ENCODE assay signal across 8 mouse cellular contexts in genomic region chr5:44799861-44800260, GRCm38 (mm10). TPM values are rescaled to one million over a fixed set of nuclear protein-coding genes. Genes with fewer than 3 reads are reported as not detected.
DNase-seq lines count a peak whose midpoint lies in the region; ATAC-seq and TF ChIP-seq lines count a peak whose summit lies in the region.

No protein-coding gene starts in this region.

- H3K9me3 ChIP-seq in hindbrain, embryonic 12.5 days (replicated peaks): no peaks in the 10 kb centered on the region
- H3K9me3 ChIP-seq in midbrain, embryonic 14.5 days (ENCODE audit: control insufficient read depth, low read length): no peaks in the 10 kb centered on the region

- peak overlapping the region; percentile 51 for H3K4me2 ChIP-seq in hindbrain, embryonic 12.5 days (replicated peaks)
- peak overlapping the region; percentile 72 for H3K4me2 ChIP-seq in midbrain, embryonic 14.5 days (ENCODE audit: low read length)

- no peaks in the 10 kb centered on the region for H3K36me3 ChIP-seq in hindbrain, embryonic 12.5 days
- H3K36me3 ChIP-seq in midbrain, embryonic 14.5 days (ENCODE audit: control insufficient read depth, insufficient read depth, low read length): no peaks in the 10 kb centered on the region

- H3K27ac ChIP-seq in gastrocnemius, adult 2 months: peak overlapping the region; percentile 58
- H3K27ac ChIP-seq in brown adipose tissue, adult 24 weeks (replicated peaks; ENCODE audit: low read depth, low read length): no peak overlapping the region
- no peak overlapping the region for H3K27ac ChIP-seq in hindbrain, embryonic 12.5 days
- H3K27ac ChIP-seq in midbrain, embryonic 14.5 days (replicated peaks; ENCODE audit: low read depth, low read length): peak overlapping the region; percentile 20; the same call in 1 of the 2 replicates

- intact Hi-C loops in gastrocnemius, adult 2 months (cut with DNase I): no loop called here

- WGBS in hindbrain, embryonic 12.5 days: 24% methylated on average over 2 of the region's 2 CpGs
- WGBS in midbrain, embryonic 14.5 days: 29% methylated on average over 2 of the region's 2 CpGs

- peak overlapping the region; percentile 41 for H3K9ac ChIP-seq in hindbrain, embryonic 12.5 days
- H3K9ac ChIP-seq in midbrain, embryonic 14.5 days (replicated peaks; ENCODE audit: low read length): peak overlapping the region; percentile 24; the same call in 1 of the 2 replicates

- DNase-seq in gastrocnemius, adult 2 months: no peak
- DNase-seq in gastrocnemius, adult 8-10 months (ENCODE audit: low spot score in 2 of 2): no peak
- DNase-seq in midbrain, embryonic 14.5 days: no peak
- DNase-seq in layer of hippocampus, postnatal 36 days: no peak
- no peak for DNase-seq in testis, postnatal 14 days (ENCODE audit: low spot score)

- peak; percentile 67 for ATAC-seq in hindbrain, embryonic 12.5 days (ENCODE audit: low FRiP score)
- peak; percentile 51 for ATAC-seq in midbrain, embryonic 14.5 days (ENCODE audit: low FRiP score, low TSS enrichment)
- ATAC-seq in CD4-positive, CD25-positive, alpha-beta regulatory T cell, adult 4 months: no peak

- H3K4me3 ChIP-seq in gastrocnemius, adult 2 months: peak overlapping the region; percentile 72
- peak overlapping the region; percentile 56 for H3K4me3 ChIP-seq in brown adipose tissue, adult 24 weeks (ENCODE audit: insufficient read depth, low read depth, low read length)
- H3K4me3 ChIP-seq in hindbrain, embryonic 12.5 days: peak overlapping the region; percentile 33
- H3K4me3 ChIP-seq in midbrain, embryonic 14.5 days (replicated peaks; ENCODE audit: low read depth, low read length): peak overlapping the region; percentile 46

- H3K27me3 ChIP-seq in hindbrain, embryonic 12.5 days: no peaks in the 10 kb centered on the region
- no peaks in the 10 kb centered on the region for H3K27me3 ChIP-seq in midbrain, embryonic 14.5 days (ENCODE audit: control insufficient read depth, insufficient read depth, low read length)

- H3K4me1 ChIP-seq in brown adipose tissue, adult 24 weeks (ENCODE audit: control insufficient read depth, insufficient read depth, insufficient read length, low read length): peaks cover 5% of the 10 kb centered on the region; the same call in 1 of the 2 replicates
- H3K4me1 ChIP-seq in hindbrain, embryonic 12.5 days: peaks cover 3% of the 10 kb centered on the region; the same call in 1 of the 2 replicates
- peaks cover 13% of the 10 kb centered on the region for H3K4me1 ChIP-seq in midbrain, embryonic 14.5 days (ENCODE audit: control insufficient read depth, insufficient read depth, low read length)

- TF ChIP-seq CTCF in gastrocnemius, adult 2 months (IDR thresholded peaks at IDR 0.05): no peak

RNA-seq across cellular contexts. Expression of gene Ldb2, which starts 0.4 kb away (rescaled TPM):
- 1 to 10 TPM; 1.7 to 4.1 TPM for total RNA-seq in gastrocnemius, adult 2 months (2021)
- total RNA-seq in gastrocnemius, adult 8-10 months (2022): 1 to 10 TPM; 1.4 to 2.9 (median 2.4) TPM
- 3.6 and 4.3 TPM in 2 replicates for polyA plus RNA-seq in brown adipose tissue, adult 24 weeks (2012; ENCODE audit: insufficient read depth, insufficient read length, missing spikeins)
- polyA plus RNA-seq in hindbrain, embryonic 12.5 days (2016; fragmentation: Nextera tagmentation; extraction: Ambion mirVana): 27.0 and 31.1 TPM in 2 replicates
- 51.8 and 56.8 TPM in 2 replicates for polyA plus RNA-seq in midbrain, embryonic 14.5 days (2014; fragmentation: Nextera tagmentation; extraction: Ambion mirVana)
- total RNA-seq in layer of hippocampus, postnatal 36 days (2021): 10 to 100 TPM; 38.2 to 38.9 TPM
- not detected for polyA plus RNA-seq in CD4-positive, CD25-positive, alpha-beta regulatory T cell, adult 4 months (2017; shearing (Covaris generic))

Comparison
In these comparisons a context has a peak if more than half of its experiments do, and no peak if none do; other contexts are left out.
1. H3K27ac ChIP-seq: peak in gastrocnemius, adult 2 months (single experiment) and midbrain, embryonic 14.5 days (single experiment); none in brown adipose tissue, adult 24 weeks (single experiment) and hindbrain, embryonic 12.5 days (single experiment).
2. Peak in every context shown above with its lines, with median percentiles within 50 percentile points of each other: H3K4me3 ChIP-seq.